Mouse (Mus musculus) liver, adult 2 months (tissue): ENCODE measurements around the gene Spon1.

Source experiments
- CTCF ChIP-seq: fragments of 200-500 bp; IDR thresholded peaks from 2 replicates; pipeline ENCODE4 v1.5.1; 2011; ENCODE audit warnings: low read depth, low read length, control low read depth
- POLR2A ChIP-seq: fragments of 200-500 bp; IDR thresholded peaks from 2 replicates; pipeline ENCODE4 v1.6.1; 2011; ENCODE audit warnings: low read length, control low read depth; ENCODE audit not compliant: insufficient read depth; ENCODE audit errors: extremely low read depth

DNA sequence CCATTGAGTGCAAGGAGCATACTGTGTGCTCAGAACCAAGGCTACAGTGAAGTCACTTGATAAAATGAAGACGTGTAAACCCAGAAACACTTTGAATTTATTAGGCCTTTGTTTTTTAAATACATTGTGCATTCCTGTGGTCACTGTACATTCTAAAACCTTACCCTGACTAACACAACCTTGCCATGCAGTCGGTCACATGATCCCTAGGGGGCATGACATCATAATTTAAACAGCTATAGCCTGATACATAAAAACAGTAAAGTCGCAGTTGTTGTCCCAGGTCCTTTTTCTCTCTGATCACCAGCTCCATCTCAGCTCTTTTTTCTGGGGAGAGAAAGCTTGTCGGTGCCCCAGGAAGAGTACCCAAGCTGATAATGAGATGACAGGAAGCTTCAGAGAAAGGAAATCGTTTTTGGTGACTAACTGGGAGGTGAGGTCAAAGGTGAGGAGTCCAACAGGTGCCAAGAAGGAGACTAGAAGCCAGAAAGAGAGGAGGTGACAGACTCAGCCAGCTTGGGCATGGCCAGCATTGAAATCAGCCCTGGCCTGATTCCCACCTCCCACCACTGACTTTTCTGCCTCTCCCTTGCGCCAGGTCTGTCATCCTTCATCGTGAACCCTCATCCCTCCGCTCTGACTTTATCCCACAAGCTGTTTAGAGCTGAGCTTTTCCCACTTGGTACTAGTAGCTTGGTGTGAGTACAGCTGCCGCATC, 246.1 kb downstream of the Spon1 start:
- TF ChIP-seq CTCF (no peak), POLR2A (no peak)
